Mouse (Mus musculus): ENCODE results near the gene Map4. TPM values are rescaled to one million over a fixed set of nuclear protein-coding genes. Genes with fewer than 3 reads are reported as not detected.

The Map4 gene
- polyA plus RNA-seq (2012; rRNA removed), result 161 and 224 TPM in 2 replicates

DNA sequence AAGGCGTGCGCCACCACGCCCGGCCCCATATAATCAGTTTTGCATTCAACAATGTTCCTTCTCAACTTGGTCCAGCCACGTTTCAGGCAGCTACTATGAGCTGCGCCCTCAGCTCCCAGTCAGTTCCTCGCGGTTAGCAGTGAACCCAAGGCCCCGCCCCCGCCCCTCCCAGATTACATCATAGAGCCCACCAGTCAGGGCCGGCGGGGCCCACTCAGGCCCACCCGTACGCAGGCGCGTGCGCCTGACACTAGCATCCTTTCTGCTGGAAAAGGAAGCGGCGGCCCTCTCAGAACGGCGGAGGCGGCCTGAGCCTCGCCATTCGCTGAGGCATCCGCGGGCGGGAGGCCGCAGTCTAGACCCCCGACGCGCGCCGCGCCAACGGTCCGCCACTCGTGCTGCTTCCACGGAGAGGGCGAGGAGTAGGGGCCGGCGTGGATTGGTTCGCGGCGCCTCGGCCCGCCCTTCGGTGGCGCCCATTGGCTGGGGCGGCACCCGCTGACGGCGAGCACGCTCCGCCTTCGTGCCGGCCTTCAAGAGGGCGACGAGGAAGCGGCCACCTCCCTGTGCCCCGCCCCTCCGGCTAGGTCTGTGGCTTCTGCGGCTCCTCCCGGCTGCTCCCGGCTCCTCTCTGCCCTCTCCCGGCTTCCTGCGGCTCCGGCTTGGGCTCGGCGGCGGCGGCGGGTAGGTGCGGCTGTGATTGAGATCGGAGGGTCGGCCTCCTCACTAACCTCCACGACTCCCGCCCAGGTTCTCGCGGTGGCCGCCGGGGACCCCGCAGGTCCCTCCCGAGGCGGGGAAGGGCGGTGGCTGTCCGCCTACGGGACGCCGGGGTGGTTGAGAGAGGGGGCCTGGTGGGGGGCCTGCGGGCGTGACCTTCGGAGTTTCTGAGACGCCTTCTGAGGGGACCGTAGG is at the start of gene Map4:
Gene Map4 (plus strand): TSS at position 204 of the 915 bp plus-strand sequence.
- peak; percentile 99 for DNase-seq (ENCODE audit: low read depth)
- TF ChIP-seq POLR2A (IDR thresholded peaks at IDR 0.05; ENCODE audit: borderline replicate concordance, extremely low read depth, insufficient read depth, insufficient read length, poor library complexity, severe bottlenecking) (peak; percentile 56), CTCF (IDR thresholded peaks at IDR 0.05; ENCODE audit: borderline replicate concordance, extremely low read depth, insufficient read depth, insufficient read length) (peak; percentile 20; the same call in 1 of the 2 replicates)

DNA sequence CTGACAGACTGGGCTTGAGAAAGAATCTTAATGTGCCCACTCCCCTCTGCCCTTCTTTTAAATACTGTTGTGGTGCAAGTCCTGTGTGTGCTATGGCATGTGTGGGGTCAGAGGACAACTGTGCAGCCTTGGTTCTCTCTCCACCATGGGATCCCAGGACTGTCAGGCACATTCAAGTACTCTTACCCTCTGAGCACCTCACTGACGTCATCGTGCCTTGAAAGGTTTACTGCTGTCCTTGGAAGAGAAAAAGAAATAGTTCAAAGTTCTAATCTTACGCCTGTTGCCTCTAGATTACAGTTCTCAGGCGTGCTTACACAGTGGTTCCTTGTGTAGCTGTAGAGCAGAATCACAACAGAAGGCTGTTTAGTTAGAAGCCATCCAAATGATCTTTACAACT is 45.0 kb upstream of the Map4 start:
- DNase-seq (ENCODE audit: low read depth), result no peak
- no peak for TF ChIP-seq CTCF (IDR thresholded peaks at IDR 0.05; ENCODE audit: borderline replicate concordance, extremely low read depth, insufficient read depth, insufficient read length)
- no peak for TF ChIP-seq POLR2A (IDR thresholded peaks at IDR 0.05; ENCODE audit: borderline replicate concordance, extremely low read depth, insufficient read depth, insufficient read length, poor library complexity, severe bottlenecking)

DNA sequence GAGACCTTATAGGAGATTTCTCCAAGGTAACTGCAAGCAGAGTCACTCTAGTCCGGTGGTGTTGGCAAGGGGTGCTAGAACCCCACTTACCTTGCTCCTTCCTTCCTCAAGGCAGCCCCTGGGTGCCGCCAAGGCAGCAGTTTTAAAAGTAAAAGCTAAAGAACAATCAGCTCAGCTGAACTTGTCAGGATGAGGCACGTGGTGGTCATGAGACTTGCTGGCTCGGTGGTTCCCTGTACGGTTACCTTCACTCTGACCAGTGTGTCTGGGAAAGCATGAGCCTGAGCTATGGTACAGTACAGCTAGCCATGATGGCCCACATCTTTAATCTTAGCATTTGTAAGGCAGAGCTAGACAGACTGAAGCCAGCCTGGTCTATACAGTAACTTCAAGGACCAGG is 43.9 kb upstream of the Map4 start:
- TF ChIP-seq POLR2A (IDR thresholded peaks at IDR 0.05; ENCODE audit: borderline replicate concordance, extremely low read depth, insufficient read depth, insufficient read length, poor library complexity, severe bottlenecking) (no peak), CTCF (IDR thresholded peaks at IDR 0.05; ENCODE audit: borderline replicate concordance, extremely low read depth, insufficient read depth, insufficient read length) (no peak)
- no peak for DNase-seq (ENCODE audit: low read depth)

- TF ChIP-seq POLR2A (IDR thresholded peaks at IDR 0.05; ENCODE audit: borderline replicate concordance, extremely low read depth, insufficient read depth, insufficient read length, poor library complexity, severe bottlenecking), result no peak
- no peak for TF ChIP-seq CTCF (IDR thresholded peaks at IDR 0.05; ENCODE audit: borderline replicate concordance, extremely low read depth, insufficient read depth, insufficient read length)
- no peak for DNase-seq (ENCODE audit: low read depth)
These were observed 39.8 kb upstream of the Map4 start for GRCm38 (mm10) chr9:109891501-109891900.

GRCm38 (mm10) chr9:109892651-109893250 is 38.5 kb upstream of the Map4 start:
- TF ChIP-seq CTCF (IDR thresholded peaks at IDR 0.05; ENCODE audit: borderline replicate concordance, extremely low read depth, insufficient read depth, insufficient read length) (peak; percentile 77), POLR2A (IDR thresholded peaks at IDR 0.05; ENCODE audit: borderline replicate concordance, extremely low read depth, insufficient read depth, insufficient read length, poor library complexity, severe bottlenecking) (no peak)
- peak; percentile 88 for DNase-seq (ENCODE audit: low read depth)

GRCm38 (mm10) chr9:109894413-109895090 is 36.7 kb upstream of the Map4 start:
- DNase-seq (ENCODE audit: low read depth), result peak; percentile 93
- no peak for TF ChIP-seq POLR2A (IDR thresholded peaks at IDR 0.05; ENCODE audit: borderline replicate concordance, extremely low read depth, insufficient read depth, insufficient read length, poor library complexity, severe bottlenecking)
- TF ChIP-seq CTCF (IDR thresholded peaks at IDR 0.05; ENCODE audit: borderline replicate concordance, extremely low read depth, insufficient read depth, insufficient read length), result peak; percentile 83

GRCm38 (mm10) chr9:109895593-109895992 is 35.7 kb upstream of the Map4 start:
- TF ChIP-seq POLR2A (IDR thresholded peaks at IDR 0.05; ENCODE audit: borderline replicate concordance, extremely low read depth, insufficient read depth, insufficient read length, poor library complexity, severe bottlenecking) (no peak), CTCF (IDR thresholded peaks at IDR 0.05; ENCODE audit: borderline replicate concordance, extremely low read depth, insufficient read depth, insufficient read length) (no peak)

GRCm38 (mm10) chr9:109896253-109897150 is 34.8 kb upstream of the Map4 start:
- DNase-seq (ENCODE audit: low read depth), result no peak
- no peak for TF ChIP-seq POLR2A (IDR thresholded peaks at IDR 0.05; ENCODE audit: borderline replicate concordance, extremely low read depth, insufficient read depth, insufficient read length, poor library complexity, severe bottlenecking)
- no peak for TF ChIP-seq CTCF (IDR thresholded peaks at IDR 0.05; ENCODE audit: borderline replicate concordance, extremely low read depth, insufficient read depth, insufficient read length)

More at GRCm38 (mm10) chr9:109895593-109895992, 35.7 kb upstream of the Map4 start:
- DNase-seq (ENCODE audit: low read depth), result no peak

- no peak for DNase-seq (ENCODE audit: low read depth)
- TF ChIP-seq POLR2A (IDR thresholded peaks at IDR 0.05; ENCODE audit: borderline replicate concordance, extremely low read depth, insufficient read depth, insufficient read length, poor library complexity, severe bottlenecking), result no peak
- TF ChIP-seq CTCF (IDR thresholded peaks at IDR 0.05; ENCODE audit: borderline replicate concordance, extremely low read depth, insufficient read depth, insufficient read length), result no peak
These were observed 33.2 kb upstream of the Map4 start for GRCm38 (mm10) chr9:109898027-109898426.

GRCm38 (mm10) chr9:109899361-109899760 is 31.9 kb upstream of the Map4 start:
- no peak for TF ChIP-seq CTCF (IDR thresholded peaks at IDR 0.05; ENCODE audit: borderline replicate concordance, extremely low read depth, insufficient read depth, insufficient read length)
- TF ChIP-seq POLR2A (IDR thresholded peaks at IDR 0.05; ENCODE audit: borderline replicate concordance, extremely low read depth, insufficient read depth, insufficient read length, poor library complexity, severe bottlenecking), result no peak
- no peak for DNase-seq (ENCODE audit: low read depth)
